Mouse (Mus musculus) cerebellum, postnatal 4 days (tissue): ENCODE measurements at regions not wholly inside any gene's neighbourhood (a gene's known extent, or its start where the extent isn't known, plus 50 kb on each side); places are given as distances from the start of the nearest gene placed in this dataset.

Experiments used
- DNase-seq, 2 experiments: peaks; one replicate each; pipeline ENCODE4 v3.0.0; 2022; ENCODE audit warnings: low spot score in 2 of 2, mixed read lengths in 1 of 2

GRCm38 (mm10) chr9:24833766-24834165 lies 59.7 kb upstream of the Tbx20 start:
- DNase-seq = no peak

- no peak for DNase-seq
Measured at GRCm38 (mm10) chr9:24848210-24848609, 74.1 kb upstream of the Tbx20 start.

- no peak for DNase-seq
Measured at GRCm38 (mm10) chr9:24859459-24859858, 85.4 kb upstream of the Tbx20 start.

- no peak for DNase-seq
Measured at GRCm38 (mm10) chr9:24866390-24867173, 92.5 kb upstream of the Tbx20 start.

GRCm38 (mm10) chr9:24868746-24869145 lies 94.6 kb upstream of the Tbx20 start:
- DNase-seq = no peak

GRCm38 (mm10) chr9:24874434-24875143 lies 100.5 kb upstream of the Tbx20 start:
- no peak for DNase-seq

GRCm38 (mm10) chr9:24878384-24879174 lies 104.5 kb upstream of the Tbx20 start:
- no peak for DNase-seq

- no peak for DNase-seq
Measured at GRCm38 (mm10) chr9:24879662-24880061, 105.6 kb upstream of the Tbx20 start.

GRCm38 (mm10) chr9:24884011-24884410 lies 109.9 kb upstream of the Tbx20 start:
- no peak for DNase-seq

GRCm38 (mm10) chr9:24888282-24888681 lies 114.2 kb upstream of the Tbx20 start:
- no peak for DNase-seq

GRCm38 (mm10) chr9:24896498-24897261 lies 122.6 kb upstream of the Tbx20 start:
- DNase-seq = no peak

GRCm38 (mm10) chr9:24899206-24899928 lies 125.3 kb upstream of the Tbx20 start:
- no peak for DNase-seq

GRCm38 (mm10) chr9:24903706-24904105 lies 129.6 kb upstream of the Tbx20 start:
- no peak for DNase-seq

- no peak for DNase-seq
Measured at GRCm38 (mm10) chr9:24909086-24909979, 135.2 kb upstream of the Tbx20 start.

GRCm38 (mm10) chr9:24910738-24911137 lies 136.6 kb upstream of the Tbx20 start:
- no peak for DNase-seq

GRCm38 (mm10) chr9:24920031-24920445 lies 145.9 kb upstream of the Tbx20 start:
- DNase-seq = no peak

- DNase-seq = no peak
Measured at GRCm38 (mm10) chr9:24922051-24922860, 148.2 kb upstream of the Tbx20 start.

GRCm38 (mm10) chr9:24923514-24923913 lies 149.4 kb upstream of the Tbx20 start:
- DNase-seq = no peak

GRCm38 (mm10) chr9:24937731-24938130 lies 151.5 kb upstream of the Gm10181 start:
- no peak for DNase-seq
